Mouse (Mus musculus): Measurements from ENCODE around the gene Rab11fip3.

The Rab11fip3 gene

DNA sequence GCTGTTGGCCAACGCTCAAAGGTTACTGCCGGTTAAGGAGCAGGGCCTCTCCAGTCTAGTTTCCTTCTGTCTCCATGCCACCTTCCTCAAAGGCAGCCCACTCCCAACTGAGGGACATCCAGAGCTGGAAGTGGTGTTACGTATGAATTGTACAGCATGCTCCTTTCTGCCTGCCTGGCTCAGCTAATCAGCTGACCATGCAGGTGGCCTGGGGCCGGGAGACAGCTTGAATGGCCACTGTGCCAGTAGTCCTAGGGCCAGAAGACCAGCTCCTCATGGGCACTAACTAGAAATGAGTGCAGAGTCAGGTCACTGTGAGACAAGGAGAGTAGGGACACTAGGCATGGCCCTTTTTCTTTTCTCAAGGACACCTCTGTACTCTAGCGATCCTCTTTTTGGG lies 116.2 kb downstream of the Rab11fip3 start:
- DNase-seq = no peak

DNA sequence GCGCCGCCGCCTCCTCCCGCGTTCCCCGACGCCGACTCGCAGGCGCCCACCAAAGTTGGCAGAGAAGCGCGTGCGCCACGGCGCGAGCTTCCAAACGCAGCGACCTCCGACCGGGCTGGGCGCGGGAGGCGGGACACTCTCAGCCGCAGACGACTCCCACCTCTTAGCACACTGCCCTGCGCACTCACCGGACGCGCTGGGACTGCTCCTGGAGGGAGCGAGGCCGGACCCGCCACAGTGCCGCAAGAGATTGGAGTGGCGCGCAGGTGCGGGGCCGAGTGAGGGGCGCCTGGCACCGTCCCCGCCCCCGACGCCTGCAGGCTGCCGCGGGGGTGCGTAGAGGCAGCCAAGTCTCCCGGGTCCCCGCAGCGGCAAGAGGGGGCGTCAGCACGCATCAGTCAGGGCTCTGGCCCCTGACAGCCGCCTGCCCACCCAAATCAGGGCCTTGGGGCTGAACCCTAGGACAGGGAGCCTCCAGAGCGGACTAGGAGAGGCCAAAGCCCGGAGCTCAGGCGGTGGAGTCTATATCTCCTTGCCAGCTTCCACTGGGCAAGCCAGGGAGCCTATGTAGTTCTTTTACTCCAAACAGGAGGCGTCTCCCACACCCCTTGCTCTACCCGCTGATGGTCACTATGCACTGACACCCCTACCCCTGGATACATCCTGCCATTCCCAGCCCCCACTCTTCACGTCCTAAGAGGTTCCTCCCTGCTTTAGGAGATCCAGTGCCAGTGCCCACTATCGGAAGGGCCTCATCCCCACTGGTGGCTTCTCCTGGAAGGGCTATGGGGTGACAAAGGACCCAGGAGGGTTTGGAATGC lies 117.3 kb downstream of the Rab11fip3 start, which contains the start of gene A930017K11Rik:
TSS of gene A930017K11Rik (minus strand) at position 763 of the 821 bp plus-strand sequence.
- DNase-seq = no peak

DNA sequence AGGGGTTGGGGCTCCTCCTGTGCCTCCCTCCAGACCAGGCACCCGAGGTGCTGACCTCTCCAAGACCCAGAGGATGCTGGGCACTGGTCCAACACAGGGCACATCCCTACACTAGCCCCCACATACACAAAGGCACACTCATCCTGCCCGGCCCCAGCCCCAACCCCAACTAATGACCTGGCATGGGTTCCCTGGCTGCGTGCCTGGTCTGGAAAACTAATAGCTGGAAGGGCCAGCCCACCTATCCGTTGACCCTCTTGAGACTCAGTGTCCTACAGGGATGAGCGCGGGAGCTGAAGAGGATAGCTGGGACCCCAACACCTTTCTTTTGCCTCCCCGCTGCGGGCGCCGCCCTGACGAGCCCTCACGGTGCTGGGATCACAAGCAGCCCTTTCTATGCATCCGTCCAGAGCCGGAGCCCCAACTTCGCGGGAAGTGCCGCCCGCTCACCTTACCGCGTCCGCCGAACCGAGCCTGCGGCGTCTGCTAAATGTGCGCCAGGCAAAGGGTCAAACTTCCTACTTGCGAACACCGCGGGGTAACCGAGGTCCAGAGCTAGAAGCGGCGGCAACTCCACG lies 118.0 kb downstream of the Rab11fip3 start:
- DNase-seq = no peak

DNA sequence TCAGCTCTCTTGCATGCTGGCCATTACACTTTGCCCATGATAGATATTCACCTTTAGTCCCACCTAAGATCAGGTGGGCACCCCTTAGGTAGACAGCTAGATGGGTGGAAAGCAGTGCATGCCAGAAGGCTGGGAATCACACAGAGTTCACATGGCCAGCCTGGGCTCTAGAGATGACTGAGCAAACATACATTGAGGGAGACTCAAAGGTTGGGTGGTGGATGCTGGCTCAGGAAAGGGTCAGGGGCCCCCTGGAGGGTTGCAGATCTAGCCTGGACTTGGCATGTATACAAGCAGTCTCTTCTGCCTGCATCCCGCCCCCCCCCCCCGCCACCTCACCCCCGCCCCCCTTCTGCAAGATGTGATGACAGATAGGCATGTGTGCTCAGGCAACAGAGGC lies 118.6 kb downstream of the Rab11fip3 start:
- DNase-seq = no peak

DNA sequence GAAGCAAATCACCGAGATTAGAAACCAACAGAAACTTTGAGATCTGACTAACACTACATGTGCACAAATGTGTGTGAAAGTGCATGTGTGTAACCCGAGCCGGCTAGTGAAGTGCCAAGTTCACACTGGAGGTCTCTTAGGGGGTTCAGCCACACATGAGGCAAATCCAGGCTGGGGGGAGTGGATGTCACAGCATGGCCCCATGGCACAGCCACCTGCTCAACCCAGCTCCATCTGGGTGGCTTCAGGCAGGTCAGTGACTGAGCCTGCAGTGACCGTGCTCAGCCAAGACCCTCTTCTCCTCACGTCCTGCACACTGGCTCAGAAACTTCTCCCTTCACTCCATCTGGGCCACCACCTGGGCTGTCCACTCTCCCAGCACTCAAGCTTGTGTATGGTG lies 119.4 kb downstream of the Rab11fip3 start:
- no peak for DNase-seq

DNA sequence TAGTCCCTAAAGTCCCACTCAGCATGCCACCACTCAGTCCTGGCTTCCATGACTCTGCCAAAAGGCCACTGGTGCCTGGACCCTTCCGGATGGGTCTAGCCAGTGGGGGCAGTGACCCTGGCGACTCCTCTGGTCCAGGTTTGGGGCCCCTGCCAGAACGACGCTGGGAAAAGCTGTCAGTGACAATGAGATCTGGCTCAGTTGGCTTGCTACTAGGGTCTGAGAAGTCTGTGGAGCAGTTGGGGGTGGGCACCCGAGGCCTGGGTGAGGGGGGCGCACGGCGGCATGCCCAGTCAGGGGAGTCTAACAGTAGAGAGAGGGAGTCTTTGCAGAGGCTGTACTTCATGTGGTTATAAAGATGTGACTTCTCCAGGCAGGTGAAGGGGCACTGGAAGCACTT lies 121.3 kb downstream of the Rab11fip3 start:
- no peak for DNase-seq

DNA sequence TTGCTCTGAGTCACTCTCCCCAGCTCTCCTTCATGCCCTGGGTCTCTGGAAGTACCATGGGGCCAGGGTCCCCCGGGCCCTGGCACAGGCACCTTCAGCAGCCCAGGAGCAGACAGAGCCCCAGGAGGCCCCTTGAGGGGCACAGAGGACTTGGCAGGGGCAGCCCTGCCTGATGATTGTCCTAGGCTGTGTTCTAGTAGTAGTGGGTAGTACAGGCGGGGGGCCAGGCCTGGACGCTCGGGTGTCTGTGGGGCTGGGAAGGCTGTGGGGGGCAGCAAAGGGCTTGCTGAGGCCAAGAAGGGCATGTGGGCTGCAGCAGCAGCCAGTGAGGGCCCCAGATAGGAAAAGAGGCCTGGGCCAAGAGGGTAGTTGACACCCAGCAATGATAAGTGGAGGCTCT lies 121.8 kb downstream of the Rab11fip3 start:
- DNase-seq = no peak

DNA sequence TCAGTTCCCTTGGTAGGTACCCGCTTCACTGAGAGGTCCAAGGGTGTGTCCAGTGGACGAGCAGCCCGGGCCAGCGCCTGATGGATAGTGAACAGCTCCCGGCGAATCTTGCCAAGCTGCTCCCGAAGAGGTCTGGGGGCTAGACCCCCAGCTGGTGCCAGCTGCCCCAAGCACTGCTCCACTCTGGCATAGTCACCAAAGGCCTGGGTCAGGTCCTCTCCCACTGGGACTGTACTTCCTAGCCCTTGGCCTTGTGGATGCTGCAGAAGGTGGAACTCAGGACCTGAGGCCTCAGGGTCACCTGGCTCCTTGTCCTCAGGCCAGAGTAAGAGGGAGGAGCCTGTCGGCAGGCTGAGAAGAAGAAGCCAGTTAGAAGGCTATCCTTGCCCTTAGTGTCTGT lies 122.5 kb downstream of the Rab11fip3 start:
- no peak for DNase-seq

DNA sequence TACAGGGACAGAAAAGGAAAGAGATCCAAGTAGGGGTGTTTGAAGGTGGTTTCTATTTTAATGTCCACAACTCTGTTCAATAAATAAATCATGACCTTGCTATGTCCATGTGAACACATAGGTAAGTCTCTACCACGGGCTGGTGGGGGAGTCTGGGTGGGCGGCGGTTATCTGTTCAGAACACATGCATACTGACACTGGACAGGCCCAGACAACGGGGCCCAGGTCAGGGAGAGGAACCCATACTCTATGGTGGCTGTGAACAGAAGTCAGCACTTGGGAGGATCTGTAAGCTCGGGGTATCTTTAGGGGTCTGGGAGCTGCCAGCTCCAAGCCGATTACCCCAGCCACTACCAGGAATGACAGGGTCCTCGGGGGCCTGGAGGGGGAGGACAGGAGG lies 123.0 kb downstream of the Rab11fip3 start:
- DNase-seq = no peak

DNA sequence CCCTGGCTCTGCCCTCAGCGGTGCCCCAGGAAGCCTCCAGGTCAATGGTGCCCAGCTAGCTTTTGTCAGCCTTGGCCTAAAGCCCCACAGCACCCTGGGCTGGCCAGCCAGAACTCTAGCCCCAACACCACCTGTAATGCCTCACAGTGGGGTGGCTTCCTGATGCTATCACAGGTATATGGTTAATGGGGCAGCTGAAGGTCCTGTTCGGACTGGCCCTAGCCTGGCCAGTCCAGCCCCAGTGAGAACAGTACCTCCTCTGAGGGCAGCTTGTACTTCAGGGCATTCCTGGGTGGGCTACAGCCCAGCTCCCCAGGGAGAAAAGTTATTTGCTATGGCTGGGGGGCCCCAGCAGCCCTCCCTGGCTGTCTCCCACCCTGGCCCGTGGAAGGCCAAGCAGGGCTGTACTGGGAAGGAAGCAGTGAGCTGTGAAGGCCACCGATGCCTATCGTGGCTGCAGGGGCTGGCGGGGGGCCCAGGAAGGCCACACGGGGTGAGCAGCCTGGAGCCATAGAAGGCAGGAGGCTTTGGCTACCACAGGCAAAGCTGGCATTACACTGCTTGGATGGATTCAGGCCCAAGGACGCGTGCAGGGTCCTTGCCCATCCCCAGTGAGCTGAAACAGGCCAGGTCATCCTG lies 123.7 kb downstream of the Rab11fip3 start:
- DNase-seq = no peak

DNA sequence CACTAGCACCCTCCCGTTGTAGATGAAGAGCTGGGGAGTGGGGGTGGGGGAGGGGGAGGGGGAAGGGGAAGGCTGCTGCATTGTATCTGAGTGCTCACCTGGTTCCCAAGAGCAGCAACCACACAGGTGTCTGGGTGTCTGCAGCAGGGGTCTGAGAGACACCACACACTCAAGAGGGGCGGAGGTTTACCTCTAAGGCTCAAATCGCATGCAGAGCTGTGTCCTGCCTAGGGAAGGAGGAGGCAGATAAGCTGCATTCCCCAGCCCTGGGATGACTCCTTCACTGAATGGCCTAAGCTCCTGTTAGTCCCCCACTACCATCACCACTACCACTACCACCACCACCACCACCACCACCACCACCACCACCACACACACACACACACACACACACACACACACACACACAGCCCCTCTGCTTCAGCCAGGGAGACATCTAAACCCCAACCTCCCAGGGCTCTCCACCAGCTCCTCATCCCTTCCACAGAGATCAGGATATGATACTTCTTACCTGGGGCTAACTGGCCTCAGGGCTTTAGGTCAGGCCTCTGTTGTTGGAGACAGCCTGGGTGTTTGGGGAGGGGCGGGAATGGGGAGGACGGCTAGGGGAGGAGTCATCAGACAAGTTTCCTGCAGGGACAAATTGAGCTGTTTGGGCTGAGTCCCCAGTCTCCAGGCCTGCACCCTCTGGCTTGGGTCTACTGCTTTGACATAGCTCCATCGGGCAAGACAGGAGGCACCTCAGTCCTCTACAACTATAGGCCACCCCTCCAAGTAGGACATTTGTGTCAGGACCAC lies 124.8 kb downstream of the Rab11fip3 start, which contains the start of the genes Pigq and Nhlrc4:
TSS of gene Pigq (minus strand) at position 571 of the 798 bp plus-strand sequence.
TSS of gene Nhlrc4 (minus strand) at position 596 of the 798 bp plus-strand sequence.
- no peak for DNase-seq

DNA sequence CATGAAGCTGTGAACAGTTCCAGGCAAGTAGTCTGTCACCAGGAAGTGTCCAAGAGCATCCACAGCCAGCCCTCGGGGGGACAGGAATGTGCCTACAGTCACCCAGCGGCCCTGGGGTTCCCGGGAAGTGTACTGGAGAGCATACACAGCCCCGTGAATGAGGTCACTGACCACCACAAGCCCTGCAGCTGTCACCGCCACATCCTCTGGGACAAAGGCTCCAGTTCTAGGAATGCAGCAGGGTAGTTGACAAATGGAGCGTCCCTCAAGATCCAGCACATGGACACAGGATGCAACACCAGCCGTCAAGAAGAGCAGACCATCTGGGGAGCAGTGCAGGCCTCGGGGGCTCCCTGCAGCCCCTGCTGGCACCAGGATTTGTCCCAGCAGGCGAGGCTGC lies 125.6 kb downstream of the Rab11fip3 start:
- no peak for DNase-seq

DNA sequence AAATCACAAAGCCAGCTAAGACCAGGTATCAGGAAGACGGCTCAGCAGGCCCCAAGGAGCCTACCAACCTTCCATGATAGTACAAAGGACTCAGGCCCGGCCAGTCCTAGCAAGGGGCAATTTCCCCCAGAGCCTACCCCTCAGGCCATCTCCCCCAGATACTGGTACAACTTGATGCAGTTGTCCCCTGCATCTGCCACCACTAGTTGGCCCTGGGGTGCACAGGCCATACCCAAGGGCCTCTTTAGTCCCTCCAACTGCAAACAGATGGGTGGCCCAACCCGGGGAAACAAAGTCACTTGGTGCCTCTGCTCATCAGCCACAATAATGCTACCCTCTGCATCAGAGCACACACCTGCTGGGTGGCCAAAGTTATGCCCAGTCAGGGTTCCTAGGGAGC lies 126.1 kb downstream of the Rab11fip3 start:
- no peak for DNase-seq

DNA sequence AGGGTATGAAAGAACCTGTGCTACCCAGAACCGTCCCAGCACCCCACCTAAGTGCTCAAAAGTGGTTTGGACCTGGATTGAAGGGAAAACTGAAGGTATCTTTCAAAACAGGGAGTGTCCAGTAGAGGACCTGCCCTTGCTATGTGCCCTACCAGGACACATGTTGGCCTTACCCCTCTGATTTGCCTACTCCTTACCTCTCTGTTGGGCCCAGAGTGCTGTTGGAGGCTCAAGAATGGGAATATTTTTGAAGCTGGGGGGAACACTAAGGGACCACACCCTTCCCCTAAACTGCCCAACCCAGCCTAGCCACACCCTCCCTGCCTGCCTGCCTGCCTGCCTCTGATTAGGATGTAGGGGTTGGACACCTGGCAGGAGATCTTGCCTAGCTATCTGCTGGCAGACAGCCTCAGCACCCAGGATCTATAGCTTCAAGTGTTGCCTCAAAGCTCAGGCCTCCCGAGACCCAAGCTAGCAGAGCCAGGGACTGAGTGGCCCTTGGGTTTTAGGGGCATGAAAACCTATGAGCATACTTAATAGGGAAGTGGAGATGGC lies 126.7 kb downstream of the Rab11fip3 start:
- DNase-seq = no peak

DNA sequence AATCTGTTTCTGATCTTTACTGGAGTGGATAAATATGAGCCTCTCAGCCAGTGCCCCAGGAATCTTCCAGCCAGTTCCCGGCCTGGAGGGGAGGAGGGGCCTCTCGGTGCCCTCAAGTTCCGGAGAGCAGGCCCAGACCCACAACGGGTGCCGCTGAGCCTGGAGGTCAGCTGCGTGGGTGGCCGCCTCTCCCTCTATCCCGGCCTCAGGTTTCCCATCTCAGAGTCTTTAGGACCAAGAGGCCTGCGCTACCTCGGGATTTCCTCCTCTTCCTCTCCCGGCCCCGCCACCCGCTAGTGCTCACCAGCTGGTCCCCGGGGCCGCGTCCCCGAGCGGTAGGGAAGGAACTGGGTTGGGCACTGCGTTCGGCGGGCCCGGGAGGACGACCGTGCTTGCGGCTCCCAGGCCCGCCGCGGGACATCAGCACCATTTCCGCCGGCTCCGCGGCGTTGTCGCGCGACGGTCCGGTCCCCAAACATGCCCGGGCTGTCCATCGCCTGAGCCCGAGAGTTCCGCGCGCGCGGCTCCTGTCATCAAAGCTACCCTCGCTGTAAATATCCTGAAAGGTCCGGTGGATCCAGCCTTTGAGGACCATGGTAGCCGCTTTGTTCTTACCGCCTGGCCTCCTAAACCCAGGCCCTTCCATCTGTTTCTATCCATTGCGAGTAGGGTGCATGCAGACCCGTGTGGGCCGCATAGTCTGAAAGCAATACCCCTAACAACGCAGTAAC lies 127.7 kb downstream of the Rab11fip3 start:
- DNase-seq = peak; percentile 65 to 68
